Mouse (Mus musculus) bone marrow, adult 2 months (tissue): ENCODE measurements around the gene Ppid.

ENCODE experiments used
- CTCF ChIP-seq: fragments of 200-500 bp; IDR thresholded peaks from 2 replicates; pipeline ENCODE4 v1.5.1; 2011; ENCODE audit warnings: low read length, control low read depth; ENCODE audit not compliant: control insufficient read depth, insufficient read depth
- POLR2A ChIP-seq: fragments of 200-500 bp; IDR thresholded peaks from 2 replicates; pipeline ENCODE4 v1.6.1; 2011; ENCODE audit warnings: low read depth, mild to moderate bottlenecking, control low read depth, low read length, borderline replicate concordance; ENCODE audit not compliant: control insufficient read depth

DNA sequence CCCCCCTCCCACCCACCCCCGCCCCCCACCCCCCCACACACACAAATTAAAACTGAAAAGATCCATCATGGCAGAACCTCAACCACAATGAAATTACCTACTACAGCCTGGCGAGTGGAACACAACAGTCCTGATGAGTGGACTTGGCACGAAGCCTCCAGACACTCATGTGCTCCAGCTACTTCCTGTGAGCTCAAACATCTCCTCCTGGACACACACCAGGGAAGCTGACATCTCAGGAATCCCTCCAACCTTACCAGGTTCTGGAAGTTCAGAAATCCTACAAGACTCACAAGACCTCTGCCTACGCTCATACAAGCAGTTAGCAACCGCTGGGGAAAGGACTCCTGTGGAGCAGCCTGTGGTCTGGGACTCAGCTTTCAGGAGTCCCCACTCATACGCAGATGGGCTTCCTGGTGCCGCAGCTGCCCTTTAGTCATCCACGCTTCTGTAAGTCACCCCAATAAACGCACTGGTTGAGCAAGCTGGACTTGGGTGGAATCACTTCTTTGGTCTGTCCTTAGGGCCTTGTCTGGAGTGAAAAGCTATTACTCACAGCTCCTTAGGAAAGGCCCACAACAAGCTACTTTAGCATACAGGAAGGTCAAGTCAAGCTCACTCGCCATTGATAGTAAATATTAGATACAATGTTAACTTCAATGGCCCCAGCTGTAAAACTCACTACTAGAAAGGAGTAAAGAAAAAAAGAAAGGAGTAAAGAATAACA lies 39.2 kb upstream of the Ppid start:
- TF ChIP-seq CTCF (no peak), POLR2A (no peak)
